Mouse (Mus musculus): ENCODE measurements around the gene Marc1. TPM values are rescaled to one million over a fixed set of nuclear protein-coding genes. Genes with fewer than 3 reads are reported as not detected.

Gene Marc1
- polyA plus RNA-seq, 1 experiment, result 0.14 TPM

- DNase-seq (ENCODE audit: extremely low spot score in 1 of 2, low spot score in 1 of 2), result peak; percentile 8 to 81
These were observed 39.8 kb downstream of the Marc1 start for GRCm38 (mm10) chr1:184771202-184771890.

GRCm38 (mm10) chr1:184763866-184764265, 47.2 kb downstream of the Marc1 start:
- DNase-seq (ENCODE audit: extremely low spot score in 1 of 2, low spot score in 1 of 2), result no peak

GRCm38 (mm10) chr1:184762941-184763340, 48.2 kb downstream of the Marc1 start:
- DNase-seq (ENCODE audit: extremely low spot score in 1 of 2, low spot score in 1 of 2), result no peak

- no peak for DNase-seq (ENCODE audit: extremely low spot score in 1 of 2, low spot score in 1 of 2)
These were observed 49.1 kb downstream of the Marc1 start for GRCm38 (mm10) chr1:184761988-184762387.

- no peak for DNase-seq (ENCODE audit: extremely low spot score in 1 of 2, low spot score in 1 of 2)
These were observed 58.4 kb downstream of the Marc1 start for GRCm38 (mm10) chr1:184752671-184753070.

GRCm38 (mm10) chr1:184750114-184750664, 60.9 kb downstream of the Marc1 start:
- DNase-seq (ENCODE audit: extremely low spot score in 1 of 2, low spot score in 1 of 2), result no peak

- DNase-seq (ENCODE audit: extremely low spot score in 1 of 2, low spot score in 1 of 2), result no peak
These were observed 62.4 kb downstream of the Marc1 start for GRCm38 (mm10) chr1:184748692-184749152.

GRCm38 (mm10) chr1:184737876-184738479, 73.1 kb downstream of the Marc1 start:
- DNase-seq (ENCODE audit: extremely low spot score in 1 of 2, low spot score in 1 of 2), result peak in 1 of 2 experiments; percentile 74

- no peak for DNase-seq (ENCODE audit: extremely low spot score in 1 of 2, low spot score in 1 of 2)
These were observed 73.9 kb downstream of the Marc1 start for GRCm38 (mm10) chr1:184737228-184737627.

Other genes with a start within 250 kb of the Marc1 start
- 0.76 and 0.96 TPM in 2 replicates for gene Hlx, start 78.7 kb downstream of the Marc1 start, polyA plus RNA-seq (2012; rRNA removed)
- gene Marc2, start 35.1 kb upstream of the Marc1 start, polyA plus RNA-seq (2012; rRNA removed), result 85.6 and 95.2 TPM in 2 replicates
- 34.0 and 34.3 TPM in 2 replicates for gene C130074G19Rik, start 71.9 kb upstream of the Marc1 start, polyA plus RNA-seq (2012; rRNA removed)
- gene Mark1, start 188.3 kb upstream of the Marc1 start, polyA plus RNA-seq (2012; rRNA removed), result 48.6 and 51.7 TPM in 2 replicates